Mouse (Mus musculus) layer of hippocampus, adult 8-10 months (tissue): ENCODE results near the gene BC051019. TPM values are rescaled to one million over a fixed set of nuclear protein-coding genes. Genes with fewer than 3 reads are reported as not detected.

Source experiments
- DNase-seq, 2 experiments: peaks; one replicate each; pipeline ENCODE4 v3.0.0; 2022; ENCODE audit warnings: low spot score in 2 of 2
- total RNA-seq, 4 experiments: library from RNA; stranded (reverse); gene quantifications; 2 replicates each; pipeline ENCODE4 v1.2.4; 2022

Gene BC051019
- total RNA-seq = under 1 TPM in 1 of 4 experiments, not detected in 3; 0.92 TPM

- no peak for DNase-seq
These were observed at the start of gene BC051019 for GRCm38 (mm10) chr7:109723697-109724096. Gene BC051019 (minus strand): TSS chr7:109723850.

- DNase-seq = no peak
These were observed 48.6 kb upstream of the BC051019 start for GRCm38 (mm10) chr7:109772251-109772650.

GRCm38 (mm10) chr7:109768699-109769383 lies 45.2 kb upstream of the BC051019 start:
- DNase-seq = no peak

- DNase-seq = no peak
These were observed 44.1 kb upstream of the BC051019 start for GRCm38 (mm10) chr7:109767575-109768350.

- DNase-seq = no peak
These were observed 40.4 kb upstream of the BC051019 start for GRCm38 (mm10) chr7:109764009-109764408.

GRCm38 (mm10) chr7:109756291-109756690 lies 32.6 kb upstream of the BC051019 start:
- no peak for DNase-seq

GRCm38 (mm10) chr7:109754034-109754433 lies 30.4 kb upstream of the BC051019 start:
- no peak for DNase-seq

GRCm38 (mm10) chr7:109752008-109752925 lies 28.6 kb upstream of the BC051019 start, which contains the start of gene Tmem9b:
Gene Tmem9b (minus strand): TSS chr7:109752875.
- peak; percentile 49 to 77 for DNase-seq

- DNase-seq = no peak
These were observed 27.9 kb upstream of the BC051019 start for GRCm38 (mm10) chr7:109751427-109752007.

GRCm38 (mm10) chr7:109747747-109748146 lies 24.1 kb upstream of the BC051019 start:
- DNase-seq = no peak

- no peak for DNase-seq
These were observed 18.1 kb upstream of the BC051019 start for GRCm38 (mm10) chr7:109741703-109742102.

- no peak for DNase-seq
These were observed 17.4 kb upstream of the BC051019 start for GRCm38 (mm10) chr7:109741060-109741459.

GRCm38 (mm10) chr7:109739822-109740370 lies 16.2 kb upstream of the BC051019 start:
- DNase-seq = no peak

GRCm38 (mm10) chr7:109734806-109735205 lies 11.2 kb upstream of the BC051019 start:
- no peak for DNase-seq

GRCm38 (mm10) chr7:109731626-109732025 lies 8.0 kb upstream of the BC051019 start, which contains the start of gene Ascl3:
Gene Ascl3 (minus strand): TSS chr7:109731726.
- no peak for DNase-seq

- no peak for DNase-seq
These were observed 536 bp downstream of the BC051019 start for GRCm38 (mm10) chr7:109723114-109723513.

GRCm38 (mm10) chr7:109722618-109723017 lies 1.0 kb downstream of the BC051019 start:
- no peak for DNase-seq

GRCm38 (mm10) chr7:109719286-109719685 lies 4.4 kb downstream of the BC051019 start:
- DNase-seq = peak in 1 of 2 experiments; percentile 38

- no peak for DNase-seq
These were observed 10.1 kb downstream of the BC051019 start for GRCm38 (mm10) chr7:109713434-109713982.

GRCm38 (mm10) chr7:109712198-109712597 lies 11.5 kb downstream of the BC051019 start:
- DNase-seq = no peak
